Mouse (Mus musculus): Measurements from ENCODE around the gene Armh1.

DNA sequence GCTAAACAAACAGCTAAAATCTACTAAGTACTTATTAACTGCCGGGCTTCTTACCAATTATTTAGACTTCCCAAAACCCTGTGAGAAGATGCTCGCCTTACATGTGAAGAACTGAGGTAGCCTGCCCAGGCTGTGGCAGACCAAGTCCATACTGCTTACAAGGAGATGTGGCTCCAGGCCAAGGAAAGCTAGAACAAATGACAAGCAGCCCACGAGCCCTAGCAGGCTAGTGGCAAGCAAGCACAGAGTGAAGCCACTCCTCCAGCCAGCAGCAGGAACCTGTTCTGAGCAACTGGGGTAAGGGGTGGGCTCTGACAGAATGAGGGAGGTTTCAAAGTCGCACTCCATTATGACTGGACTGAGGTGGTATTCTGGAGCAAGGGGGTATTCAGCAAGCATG, 22.8 kb upstream of the Armh1 start:
- TF ChIP-seq ZC3H11A (IDR thresholded peaks at IDR 0.05; ENCODE audit: borderline replicate concordance, low read depth, low read length), result no peak
- TF ChIP-seq HCFC1 (IDR thresholded peaks at IDR 0.05; ENCODE audit: borderline replicate concordance, insufficient read depth, low read length), result no peak
- TF ChIP-seq MAFK (IDR thresholded peaks at IDR 0.05; ENCODE audit: insufficient read depth, low read depth, low read length), result no peak
